Mouse (Mus musculus) forebrain, postnatal 0 days (tissue): ENCODE data around the gene Arel1. TPM values are rescaled to one million over a fixed set of nuclear protein-coding genes. Genes with fewer than 3 reads are reported as not detected.

ENCODE experiments used
- ATAC-seq: fragments of 200-750 bp; cut with Nextera tagmentation; 2 replicates; pipeline ENCODE4 v1.8.0; 2017; ENCODE audit warnings: mild to moderate bottlenecking, moderate library complexity
- DNase-seq: peaks from one replicate; pipeline ENCODE4 v3.0.0-alpha.2; 2015
- H3K27ac ChIP-seq: fragments of 300-500 bp; sonication (generic); 2 replicates; pipeline ENCODE4 v1.5.1; 2014; ENCODE audit warnings: low read depth, mild to moderate bottlenecking, antibody characterized with exemption, low read length, moderate library complexity, mixed read lengths
- H3K27me3 ChIP-seq: fragments of 300-500 bp; sonication (generic); 2 replicates; pipeline ENCODE4 v1.6.1; 2014; ENCODE audit warnings: mild to moderate bottlenecking, low read length, mixed read lengths; ENCODE audit not compliant: insufficient read depth
- H3K36me3 ChIP-seq: fragments of 300-500 bp; sonication (generic); 2 replicates; pipeline ENCODE4 v1.6.1; 2014; ENCODE audit warnings: mild to moderate bottlenecking, moderate library complexity; ENCODE audit not compliant: insufficient read depth
- H3K4me1 ChIP-seq: fragments of 300-500 bp; sonication (generic); 2 replicates; pipeline ENCODE4 v1.6.1; 2014; ENCODE audit warnings: antibody characterized with exemption; ENCODE audit not compliant: insufficient read depth
- H3K4me2 ChIP-seq: fragments of 300-500 bp; sonication (generic); 2 replicates; pipeline ENCODE4 v1.6.1; 2014; ENCODE audit warnings: low read depth, mild to moderate bottlenecking, moderate library complexity
- H3K4me3 ChIP-seq: fragments of 300-500 bp; sonication (generic); 2 replicates; pipeline ENCODE4 v1.5.1; 2014; ENCODE audit warnings: low read depth, low read length, mixed read lengths
- H3K9ac ChIP-seq: fragments of 300-500 bp; sonication (generic); 2 replicates; pipeline ENCODE4 v1.6.1; 2014; ENCODE audit warnings: mild to moderate bottlenecking
- H3K9me3 ChIP-seq: fragments of 300-500 bp; sonication (generic); 2 replicates; pipeline ENCODE4 v1.6.1; 2016; ENCODE audit warnings: low read length
- CTCF ChIP-seq: sonication (generic); IDR thresholded peaks from 2 replicates; pipeline ENCODE4 v1.5.1; 2016; ENCODE audit warnings: antibody characterized with exemption, control low read depth, low read depth
- WGBS: fragments of 180-500 bp; shearing (Covaris S2); extraction: QIAGEN DNeasy Blood & Tissue Kit; methylation state at CpG from one replicate; pipeline ENCODE4 v1.1.7; 2014; 5-methylcytosine and 5-hydroxymethylcytosine counted together
- polyA plus RNA-seq: library from polyadenylated mRNA; unstranded; fragments of >200 nt; fragmentation: Nextera tagmentation; extraction: Ambion mirVana; gene quantifications from 2 replicates; pipeline ENCODE4 v1.2.1, GENCODE M21; 2015
- total RNA-seq: library from RNA; depleted of rRNA; stranded (reverse); fragments of >200 nt; gene quantifications from 2 replicates; pipeline ENCODE4 v1.2.3, GENCODE M21; 2014; rRNA removed

Arel1 gene
- total and polyA plus RNA-seq, 2 experiments from 2014 or later, result 32.8 to 96.9 TPM

DNA sequence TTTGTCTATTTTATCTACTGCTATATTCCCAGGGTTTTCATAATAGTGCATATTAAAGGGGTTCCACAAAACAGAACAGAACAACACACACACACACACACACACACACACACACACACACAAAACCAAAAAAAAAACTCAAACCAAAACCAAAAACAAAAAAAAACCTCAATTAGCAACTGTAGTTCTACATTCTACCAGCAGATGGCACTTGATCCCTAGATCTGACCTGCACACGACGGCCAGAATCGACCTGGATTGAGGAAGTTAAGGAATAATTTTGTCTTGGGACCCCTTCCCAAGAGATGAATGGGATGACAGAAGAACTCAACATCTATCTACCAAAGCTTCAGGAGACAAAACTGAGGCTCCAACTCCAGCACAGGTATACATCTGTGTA, 97.3 kb downstream of the Arel1 start:
- WGBS, result 0% methylated on average over 3 of the region's 3 CpGs
- Histone ChIP-seq H3K27me3 (peaks cover 53% of the 10 kb centered on the region), H3K4me2 (no peak overlapping the region), H3K36me3 (no peaks in the 10 kb centered on the region), H3K9me3 (no peaks in the 10 kb centered on the region), H3K9ac (no peak overlapping the region), H3K4me1 (0 out of 2 replicates have a peak, but pooled peaks cover 4% of the 10 kb centered on the region), H3K27ac (no peak overlapping the region), H3K4me3 (no peak overlapping the region)
- DNase-seq, result peak; percentile 57
- no peak for ATAC-seq
- peak; percentile 76 for TF ChIP-seq CTCF

DNA sequence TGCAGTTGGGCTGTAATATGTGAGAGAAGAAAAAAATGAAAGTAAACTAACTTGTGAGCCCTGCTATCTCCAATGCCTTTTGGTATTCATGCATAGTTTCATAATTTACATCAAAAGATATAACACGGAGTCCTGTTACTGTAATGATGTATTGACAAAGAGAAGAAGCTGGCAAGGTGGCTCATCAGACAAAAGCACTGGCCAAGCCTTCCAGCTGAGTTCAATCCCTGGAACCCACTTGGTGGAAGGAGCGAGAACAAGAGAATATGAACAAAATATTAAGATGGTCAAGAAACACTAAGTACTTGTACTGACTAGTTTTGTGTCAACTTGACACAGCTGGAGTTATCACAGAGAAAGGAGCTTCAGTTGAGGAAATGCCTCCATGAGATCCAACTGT, 98.4 kb downstream of the Arel1 start:
- no peaks in the 10 kb centered on the region for H3K9me3 ChIP-seq
- DNase-seq (no peak), ATAC-seq (no peak)
- no peak overlapping the region for H3K4me3 ChIP-seq
- no peak overlapping the region for H3K9ac ChIP-seq
- 0 out of 2 replicates have a peak, but pooled peaks cover 4% of the 10 kb centered on the region for H3K4me1 ChIP-seq
- H3K4me2 ChIP-seq, result no peak overlapping the region
- 63% methylated on average over 2 of the region's 2 CpGs for WGBS
- no peak for TF ChIP-seq CTCF
- H3K36me3 ChIP-seq, result no peaks in the 10 kb centered on the region
- peaks cover 41% of the 10 kb centered on the region for H3K27me3 ChIP-seq
- H3K27ac ChIP-seq, result no peak overlapping the region

Other genes starting within 250 kb of the Arel1 start
- gene Npc2, start 197.7 kb downstream of the Arel1 start, total RNA-seq, result 42.5 and 49.8 TPM in 2 replicates
- 56.1 and 64.2 TPM in 2 replicates for gene Npc2, start 197.7 kb downstream of the Arel1 start, polyA plus RNA-seq
- 58.8 and 68.1 TPM in 2 replicates for gene Isca2, start 197.6 kb downstream of the Arel1 start, total RNA-seq
- 112 and 114 TPM in 2 replicates for gene Isca2, start 197.6 kb downstream of the Arel1 start, polyA plus RNA-seq
- gene Ltbp2, start 94.4 kb downstream of the Arel1 start, total RNA-seq, result 0.76 and 1.2 TPM in 2 replicates
- gene Ltbp2, start 94.4 kb downstream of the Arel1 start, polyA plus RNA-seq, result 0.10 and 0.51 TPM in 2 replicates
- gene Fcf1, start within 50 bp of the Arel1 start, total RNA-seq, result 38.6 and 44.5 TPM in 2 replicates
- 92.9 and 112 TPM in 2 replicates for gene Fcf1, start within 50 bp of the Arel1 start, polyA plus RNA-seq
- 51.2 and 59.6 TPM in 2 replicates for gene Ylpm1, start 25.4 kb upstream of the Arel1 start, total RNA-seq
- gene Ylpm1, start 25.4 kb upstream of the Arel1 start, polyA plus RNA-seq, result 17.3 and 23.4 TPM in 2 replicates
- 0.23 and 1.4 TPM in 2 replicates for gene Prox2, start 139.9 kb upstream of the Arel1 start, total RNA-seq
- 0.84 and 1.4 TPM in 2 replicates for gene Prox2, start 139.9 kb upstream of the Arel1 start, polyA plus RNA-seq
- 109 and 121 TPM in 2 replicates for gene Dlst, start 139.9 kb upstream of the Arel1 start, total RNA-seq
- 80.8 and 92.8 TPM in 2 replicates for gene Dlst, start 139.9 kb upstream of the Arel1 start, polyA plus RNA-seq
- 32.9 and 33.8 TPM in 2 replicates for gene Rps6kl1, start 180.4 kb upstream of the Arel1 start, total RNA-seq
- gene Rps6kl1, start 180.4 kb upstream of the Arel1 start, polyA plus RNA-seq, result 28.9 and 31.6 TPM in 2 replicates
- 5.3 and 7.8 TPM in 2 replicates for gene Pgf, start 206.9 kb upstream of the Arel1 start, total RNA-seq
- 7.6 and 8.9 TPM in 2 replicates for gene Pgf, start 206.9 kb upstream of the Arel1 start, polyA plus RNA-seq
- gene Eif2b2, start 248.6 kb upstream of the Arel1 start, total RNA-seq, result 65.5 and 69.0 TPM in 2 replicates
- gene Eif2b2, start 248.6 kb upstream of the Arel1 start, polyA plus RNA-seq, result 78.3 and 86.9 TPM in 2 replicates